Mouse (Mus musculus): ENCODE data around the gene Coro1b.

Gene Coro1b

GRCm38 (mm10) chr19:4159049-4159448 is 10.6 kb downstream of the Coro1b start:
- no peak for DNase-seq (ENCODE audit: low spot score)

GRCm38 (mm10) chr19:4162646-4163542 is 14.5 kb downstream of the Coro1b start, which contains the start of gene Rps6kb2:
Gene Rps6kb2, minus strand, starts transcription at chr19:4163354.
- peak; percentile 97 for DNase-seq (ENCODE audit: low spot score)

- no peak for DNase-seq (ENCODE audit: low spot score)
Measured at GRCm38 (mm10) chr19:4163543-4163887, 15.1 kb downstream of the Coro1b start.

- no peak for DNase-seq (ENCODE audit: low spot score)
Measured at GRCm38 (mm10) chr19:4164100-4164499, 15.7 kb downstream of the Coro1b start.

- DNase-seq (ENCODE audit: low spot score), result no peak
Measured at GRCm38 (mm10) chr19:4164721-4165120, 16.3 kb downstream of the Coro1b start.

- no peak for DNase-seq (ENCODE audit: low spot score)
Measured at GRCm38 (mm10) chr19:4166678-4167476, 18.5 kb downstream of the Coro1b start.

GRCm38 (mm10) chr19:4169378-4169784 is 21.0 kb downstream of the Coro1b start:
- DNase-seq (ENCODE audit: low spot score), result peak; percentile 99

GRCm38 (mm10) chr19:4169810-4170209 is 21.4 kb downstream of the Coro1b start:
- no peak for DNase-seq (ENCODE audit: low spot score)

GRCm38 (mm10) chr19:4170723-4171392 is 22.4 kb downstream of the Coro1b start:
- DNase-seq (ENCODE audit: low spot score), result no peak

GRCm38 (mm10) chr19:4171393-4172290 is 23.2 kb downstream of the Coro1b start:
- no peak for DNase-seq (ENCODE audit: low spot score)

GRCm38 (mm10) chr19:4172925-4173324 is 24.5 kb downstream of the Coro1b start:
- DNase-seq (ENCODE audit: low spot score), result no peak

GRCm38 (mm10) chr19:4175368-4175947 is 27.0 kb downstream of the Coro1b start, which contains the start of gene Carns1:
Gene Carns1, minus strand, starts transcription at chr19:4175479.
- peak; percentile 33 for DNase-seq (ENCODE audit: low spot score)

- no peak for DNase-seq (ENCODE audit: low spot score)
Measured at GRCm38 (mm10) chr19:4180411-4180810, 32.0 kb downstream of the Coro1b start.

GRCm38 (mm10) chr19:4181892-4182291 is 33.5 kb downstream of the Coro1b start:
- peak; percentile 60 for DNase-seq (ENCODE audit: low spot score)

GRCm38 (mm10) chr19:4183689-4184088 is 35.3 kb downstream of the Coro1b start:
- no peak for DNase-seq (ENCODE audit: low spot score)

- no peak for DNase-seq (ENCODE audit: low spot score)
Measured at GRCm38 (mm10) chr19:4184976-4185975, 36.9 kb downstream of the Coro1b start.

GRCm38 (mm10) chr19:4187303-4187702 is 38.9 kb downstream of the Coro1b start:
- DNase-seq (ENCODE audit: low spot score), result no peak

GRCm38 (mm10) chr19:4189051-4189620 is 40.7 kb downstream of the Coro1b start:
- DNase-seq (ENCODE audit: low spot score), result no peak

- DNase-seq (ENCODE audit: low spot score), result no peak
Measured at GRCm38 (mm10) chr19:4190831-4191334, 42.5 kb downstream of the Coro1b start, which contains the start of gene Tbc1d10c. Gene Tbc1d10c, minus strand, starts transcription at chr19:4191284.
